Mouse (Mus musculus) inflammation-experienced regulatory T-cells, adult 6 months (primary cell): ENCODE measurements around the gene Loxl3. TPM values are rescaled to one million over a fixed set of nuclear protein-coding genes. Genes with fewer than 3 reads are reported as not detected.

Source experiments
- ATAC-seq: one replicate; pipeline ENCODE4 v1.8.0; 2017
- polyA plus RNA-seq, 3 experiments: library from polyadenylated mRNA; unstranded; fragments of 100-300 nt; shearing (Covaris generic); gene quantifications; one replicate each; pipeline ENCODE4 v1.2.1; 2017

Gene Loxl3
- polyA plus RNA-seq, 3 experiments from 2014 or later, result not detected

GRCm38 (mm10) chr6:83054074-83054851, 20.3 kb downstream of the Loxl3 start, which contains the start of gene Aup1:
Gene Aup1, plus strand, starts transcription at chr6:83054521.
- peak; percentile 91 for ATAC-seq

DNA sequence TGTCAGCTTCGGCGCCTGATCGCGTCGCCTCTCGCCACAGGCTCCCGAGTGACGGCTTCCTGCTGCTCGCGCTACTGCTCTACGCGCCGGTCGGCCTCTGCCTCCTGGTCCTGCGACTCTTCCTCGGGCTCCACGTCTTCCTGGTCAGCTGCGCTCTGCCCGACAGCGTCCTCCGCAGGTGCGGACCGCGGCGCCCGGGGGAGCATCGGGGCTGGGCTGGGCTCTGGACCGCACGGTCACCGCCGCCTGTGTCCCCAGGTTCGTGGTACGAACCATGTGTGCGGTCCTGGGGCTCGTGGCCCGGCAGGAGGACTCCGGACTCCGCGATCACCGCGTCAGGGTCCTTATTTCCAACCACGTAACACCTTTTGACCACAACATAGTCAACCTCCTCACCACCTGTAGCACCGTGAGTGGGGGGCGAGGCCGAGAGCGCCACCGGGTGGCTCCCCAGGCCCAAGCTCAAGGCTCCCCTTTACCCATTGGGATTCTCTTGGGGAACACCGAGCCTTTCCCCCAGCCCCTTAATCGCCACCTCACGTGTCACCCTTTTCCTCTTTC, 21.0 kb downstream of the Loxl3 start, which contains the start of gene Htra2:
TSS of gene Htra2 (minus strand) at position 403 of the 561 bp plus-strand sequence.
- peak; percentile 18 for ATAC-seq

DNA sequence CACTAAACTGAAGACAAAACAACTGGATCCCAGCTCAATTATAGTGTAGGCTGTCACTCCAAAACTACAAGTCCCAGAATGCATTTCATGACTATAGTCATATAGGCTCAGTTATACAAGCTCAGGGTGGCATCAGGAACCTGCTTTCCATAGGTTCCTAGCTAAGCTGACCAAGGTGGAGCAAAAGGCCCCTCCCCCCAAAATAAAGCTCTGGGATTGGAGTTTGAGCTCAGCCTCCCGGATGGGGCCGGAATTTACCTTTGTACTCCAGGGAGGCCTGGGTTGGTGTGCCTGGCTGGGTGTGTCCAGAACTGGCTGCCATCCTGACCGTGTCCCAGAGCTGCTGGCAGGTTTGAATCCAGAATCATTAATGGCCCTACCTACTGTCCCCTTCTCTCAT, 23.8 kb downstream of the Loxl3 start, which contains the start of gene Dqx1:
TSS of gene Dqx1 (plus strand) at position 55 of the 400 bp plus-strand sequence.
- ATAC-seq, result no peak

GRCm38 (mm10) chr6:83058725-83059124, 24.8 kb downstream of the Loxl3 start:
- no peak for ATAC-seq

DNA sequence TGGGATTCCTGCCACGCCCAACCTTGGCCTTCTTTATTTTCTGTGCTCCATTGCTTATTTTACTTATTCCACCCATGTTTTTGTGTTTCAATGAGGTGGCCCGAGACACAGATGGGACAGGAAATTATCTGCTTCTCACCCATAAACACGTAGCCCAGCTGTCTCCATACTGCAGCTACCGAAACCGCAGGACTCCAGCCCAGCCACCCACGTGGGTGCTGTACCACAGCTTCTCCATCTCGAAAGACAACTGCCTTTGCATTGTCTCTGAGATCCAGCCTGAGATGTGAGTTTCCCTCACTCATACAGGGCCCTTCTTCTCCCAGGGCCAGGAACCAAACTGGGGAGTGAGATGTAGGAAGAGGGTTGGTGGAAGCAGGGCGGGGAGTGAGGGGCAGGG, 32.0 kb downstream of the Loxl3 start:
- ATAC-seq, result peak; percentile 47

GRCm38 (mm10) chr6:83066441-83066840, 32.5 kb downstream of the Loxl3 start:
- ATAC-seq, result no peak

GRCm38 (mm10) chr6:83068221-83068620, 34.2 kb downstream of the Loxl3 start:
- ATAC-seq, result no peak

DNA sequence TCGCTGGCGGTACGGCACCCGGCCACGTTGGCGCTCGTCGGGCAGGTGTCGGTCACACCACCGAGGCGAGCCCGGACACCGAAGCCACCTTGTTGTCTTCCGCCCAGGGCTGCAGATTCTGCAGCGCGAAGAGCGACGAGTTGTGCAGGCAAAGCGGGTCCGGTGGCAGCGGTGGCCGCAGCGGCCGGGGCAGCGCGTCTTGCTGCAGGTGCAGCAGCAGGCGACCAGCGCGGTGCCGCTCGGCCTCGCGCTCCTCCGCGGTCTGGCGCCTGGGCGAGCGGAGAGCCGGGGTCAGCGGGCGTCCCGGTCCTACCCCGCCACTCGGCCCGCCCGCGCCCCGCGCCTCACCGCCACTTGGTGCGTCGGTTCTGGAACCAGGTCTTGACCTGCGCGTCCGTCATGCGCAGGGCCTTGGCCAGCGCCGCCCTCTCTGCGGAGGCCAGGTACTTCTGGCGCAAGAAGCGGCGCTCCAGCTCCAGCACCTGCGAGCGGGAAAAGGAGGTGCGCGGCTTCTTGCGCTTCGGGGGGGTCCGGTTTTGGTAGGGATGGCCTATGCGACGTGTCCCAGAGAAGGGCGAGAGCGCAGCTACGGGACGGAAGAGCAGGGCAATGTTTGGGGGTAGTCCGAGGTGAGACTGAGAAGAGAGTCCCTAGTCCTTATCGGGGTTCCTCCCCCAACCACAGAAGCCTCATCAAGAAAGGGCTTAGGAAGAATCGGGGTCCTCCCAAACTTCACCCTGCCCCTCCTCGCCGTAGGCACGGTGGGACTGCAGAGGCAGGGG, 34.9 kb downstream of the Loxl3 start:
- ATAC-seq, result no peak

DNA sequence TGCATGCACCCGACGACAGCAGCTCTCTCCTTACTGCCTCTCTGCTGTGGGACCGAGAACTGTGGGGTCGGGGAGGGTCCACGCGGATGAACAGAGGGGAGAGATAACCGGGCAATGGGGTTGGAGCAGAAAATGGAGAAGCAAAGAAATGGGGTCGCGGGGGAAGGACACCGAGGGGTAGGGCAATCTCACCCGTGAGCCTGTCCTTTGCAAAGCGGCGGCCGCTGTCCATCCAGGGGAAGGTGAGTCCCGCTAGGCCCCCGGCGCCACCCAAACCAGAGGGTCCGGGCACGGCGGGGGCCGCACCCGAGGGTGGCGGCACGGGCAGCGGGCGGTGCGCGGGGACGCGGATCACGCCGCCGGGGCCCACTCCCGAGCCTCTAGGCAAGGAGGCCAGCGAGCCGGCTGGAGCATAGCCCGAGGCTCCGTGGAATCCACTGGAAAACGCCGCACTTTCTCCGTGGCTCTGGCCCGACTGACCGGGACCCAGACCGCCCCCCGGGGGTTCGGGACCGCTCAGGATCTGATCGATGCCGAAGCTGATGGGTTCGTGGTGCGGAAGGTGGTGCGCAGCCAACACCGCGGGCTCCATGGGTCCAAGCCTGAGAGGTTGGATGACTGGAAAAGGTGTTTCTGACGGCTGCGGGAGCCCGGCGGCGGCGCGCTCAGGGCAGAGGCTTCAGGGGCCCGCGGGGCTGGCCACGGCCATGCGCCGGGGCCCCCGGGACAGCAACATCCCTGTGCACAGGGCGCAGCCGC, 35.7 kb downstream of the Loxl3 start:
- no peak for ATAC-seq

DNA sequence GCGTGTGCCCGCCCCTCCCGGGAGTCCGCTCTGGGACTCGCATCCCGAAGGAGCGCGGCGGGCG, 36.1 kb downstream of the Loxl3 start, which contains the start of gene Tlx2:
TSS of gene Tlx2 (minus strand) at position 47 of the 64 bp plus-strand sequence.
- no peak for ATAC-seq

DNA sequence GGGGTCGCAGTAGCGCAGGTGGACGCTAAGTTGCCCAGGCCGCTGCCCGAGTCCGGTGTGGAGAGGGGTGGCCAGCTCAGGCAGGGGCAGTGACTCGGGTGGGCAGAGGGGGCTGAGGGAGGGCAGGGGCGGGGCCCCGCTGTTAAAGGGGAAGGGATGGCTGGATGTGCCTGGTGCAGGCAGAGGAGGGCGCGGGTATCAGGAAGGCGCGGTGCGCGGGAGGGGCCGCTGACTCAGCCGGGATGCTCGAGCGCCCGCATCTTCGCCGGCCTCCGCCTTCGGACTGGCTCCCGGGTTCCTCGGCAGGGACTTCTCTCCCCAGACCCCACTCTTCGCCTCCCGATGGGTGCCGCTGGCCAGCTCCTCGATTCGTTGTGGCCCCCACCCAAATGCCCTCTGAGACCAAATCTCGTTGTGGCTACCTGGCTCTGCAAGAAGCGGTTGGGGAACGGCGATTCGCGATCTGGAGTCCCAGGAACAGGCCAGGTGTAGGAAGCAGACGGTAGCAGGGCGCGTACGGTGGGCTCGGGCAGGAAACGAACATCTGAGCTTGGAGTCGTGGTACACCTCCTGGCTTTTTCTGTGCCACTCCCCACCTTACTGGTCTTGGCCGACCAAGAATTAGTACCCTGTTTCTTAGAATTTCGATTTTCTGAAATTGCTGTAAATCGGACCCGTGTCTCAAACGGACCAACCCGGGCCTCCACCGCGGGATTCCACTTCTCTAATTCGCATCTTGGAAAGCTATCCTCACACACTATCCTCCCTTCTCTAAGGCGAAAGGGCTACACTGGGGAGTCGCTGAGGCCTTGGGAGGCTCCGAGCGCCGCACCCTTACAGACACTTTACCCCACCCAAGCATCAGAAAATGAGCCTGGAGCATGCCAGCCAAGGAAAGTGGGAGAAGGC, 36.6 kb downstream of the Loxl3 start:
- ATAC-seq, result no peak

DNA sequence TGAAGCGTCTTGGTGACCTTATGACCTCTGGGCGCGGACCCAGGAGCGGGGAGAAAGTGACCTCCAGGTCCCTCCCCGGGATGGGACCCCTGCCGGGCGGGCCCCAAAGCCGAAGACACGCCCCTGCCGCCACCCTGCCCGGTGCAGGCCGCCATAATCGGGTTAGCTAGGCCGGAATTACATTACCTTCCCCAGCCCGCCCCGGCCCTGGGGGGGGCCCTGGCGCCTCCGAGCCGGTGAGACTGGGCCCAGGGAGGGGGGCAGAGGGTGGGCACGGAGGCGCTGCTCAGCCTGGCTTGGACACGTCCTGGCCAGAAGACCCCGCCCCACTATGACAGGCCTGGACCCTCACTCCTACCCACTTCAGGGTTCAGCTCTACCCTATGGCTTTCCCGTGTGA, 37.2 kb downstream of the Loxl3 start:
- ATAC-seq, result no peak

DNA sequence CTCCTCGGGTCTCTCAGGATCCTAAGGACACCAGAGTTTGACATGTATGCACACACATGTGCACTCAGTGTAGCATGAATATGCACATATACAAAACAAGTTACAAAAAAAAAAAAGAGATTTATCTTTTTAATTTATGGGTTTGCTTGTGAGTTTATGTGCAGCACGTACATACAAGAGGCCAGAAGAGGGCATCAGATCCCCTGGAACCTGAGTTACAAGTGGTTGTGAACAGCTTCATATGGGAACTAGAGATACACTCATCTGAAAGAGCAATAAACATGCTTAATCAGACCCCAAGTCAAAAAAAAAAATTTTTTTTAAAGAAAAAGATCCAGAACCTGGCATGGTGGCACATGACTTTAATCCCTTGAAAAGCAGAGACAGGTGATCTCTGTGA, 41.0 kb downstream of the Loxl3 start:
- ATAC-seq, result no peak

- ATAC-seq, result peak; percentile 38
Measured at GRCm38 (mm10) chr6:83077630-83078323, 43.8 kb downstream of the Loxl3 start, which contains the start of gene Pcgf1. Gene Pcgf1, plus strand, starts transcription at chr6:83077869.

DNA sequence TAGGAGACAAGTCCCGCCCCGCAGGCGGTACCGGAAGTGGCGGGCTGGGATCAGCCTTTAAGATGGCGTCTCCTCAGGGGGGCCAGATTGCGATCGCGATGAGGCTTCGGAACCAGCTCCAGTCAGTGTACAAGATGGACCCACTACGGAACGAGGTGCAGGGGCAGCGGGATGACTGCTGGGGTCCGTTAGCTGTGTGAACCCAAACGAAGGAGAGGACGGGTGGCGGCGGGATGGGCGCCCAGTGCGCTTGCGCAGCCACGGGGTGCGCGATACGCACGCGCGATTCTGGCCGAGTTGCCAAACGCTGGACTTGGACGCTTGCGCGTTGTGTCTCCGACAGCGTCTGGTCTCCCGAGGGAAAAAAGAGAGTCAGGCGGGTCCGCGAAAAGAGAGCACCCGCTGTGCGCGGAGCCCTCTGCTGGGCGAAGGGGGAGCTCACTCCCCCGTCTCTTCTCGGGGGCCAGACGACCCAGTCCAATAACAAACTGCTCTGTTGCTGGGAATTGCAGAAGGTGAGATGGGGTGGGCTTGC, 44.4 kb downstream of the Loxl3 start:
- peak; percentile 90 for ATAC-seq

- no peak for ATAC-seq
Measured at GRCm38 (mm10) chr6:83080210-83080609, 46.2 kb downstream of the Loxl3 start.

DNA sequence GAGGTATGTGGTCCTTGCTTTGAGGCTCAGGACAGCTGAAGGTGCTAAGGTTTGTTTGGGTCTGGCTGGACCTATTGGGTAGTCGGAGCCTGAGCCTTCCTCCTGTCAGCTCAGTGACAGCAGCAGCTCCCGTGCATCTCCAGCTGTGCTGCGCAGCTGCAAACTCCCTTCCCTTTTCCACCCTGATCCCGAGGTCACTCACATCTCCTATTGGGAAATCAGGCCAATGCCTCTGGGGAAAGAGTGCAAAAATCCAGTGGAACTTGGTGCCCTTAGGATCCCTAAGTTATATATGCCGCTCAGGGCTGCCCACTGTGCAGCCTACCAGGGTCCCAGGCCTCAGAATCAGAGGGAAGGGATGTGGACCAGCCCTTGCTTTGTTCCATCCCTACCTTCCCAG, 49.5 kb downstream of the Loxl3 start:
- ATAC-seq, result no peak

DNA sequence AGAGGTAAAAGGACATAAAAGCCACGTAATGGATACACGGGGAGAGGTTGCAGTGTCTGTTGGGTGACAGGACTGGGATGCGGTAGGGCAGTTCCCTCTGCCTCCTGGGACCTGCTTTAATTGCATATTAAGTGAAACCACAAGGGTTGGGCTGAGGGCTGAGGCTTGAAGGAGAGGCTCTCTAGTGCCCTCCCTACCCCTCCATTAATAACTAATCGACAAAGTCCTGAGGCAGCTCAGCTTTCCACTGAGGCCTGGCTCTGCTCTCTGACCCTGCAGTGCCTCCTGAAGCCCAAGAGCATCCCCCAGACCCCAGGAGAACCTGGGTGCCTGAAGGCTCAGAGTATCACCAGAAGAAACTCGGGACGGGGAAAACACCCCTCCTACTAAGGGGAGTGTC, 50.5 kb downstream of the Loxl3 start:
- no peak for ATAC-seq

- ATAC-seq, result peak; percentile 21
Measured at GRCm38 (mm10) chr6:83086121-83087035, 52.4 kb downstream of the Loxl3 start, which contains the start of gene Lbx2. Gene Lbx2, plus strand, starts transcription at chr6:83086367.
